Mouse (Mus musculus) CD4-positive, CD25-positive, alpha-beta regulatory T cell, adult 4 months (primary cell): ENCODE data around the gene Foxa1. TPM values are rescaled to one million over a fixed set of nuclear protein-coding genes. Genes with fewer than 3 reads are reported as not detected.

Source experiments
- ATAC-seq: one replicate; pipeline ENCODE4 v1.8.0; 2017
- polyA plus RNA-seq, 2 experiments: library from polyadenylated mRNA; unstranded; fragments of 100-300 nt; shearing (Covaris generic); gene quantifications; one replicate each; pipeline ENCODE4 v1.2.1; 2017

The Foxa1 gene
- polyA plus RNA-seq: not detected

DNA sequence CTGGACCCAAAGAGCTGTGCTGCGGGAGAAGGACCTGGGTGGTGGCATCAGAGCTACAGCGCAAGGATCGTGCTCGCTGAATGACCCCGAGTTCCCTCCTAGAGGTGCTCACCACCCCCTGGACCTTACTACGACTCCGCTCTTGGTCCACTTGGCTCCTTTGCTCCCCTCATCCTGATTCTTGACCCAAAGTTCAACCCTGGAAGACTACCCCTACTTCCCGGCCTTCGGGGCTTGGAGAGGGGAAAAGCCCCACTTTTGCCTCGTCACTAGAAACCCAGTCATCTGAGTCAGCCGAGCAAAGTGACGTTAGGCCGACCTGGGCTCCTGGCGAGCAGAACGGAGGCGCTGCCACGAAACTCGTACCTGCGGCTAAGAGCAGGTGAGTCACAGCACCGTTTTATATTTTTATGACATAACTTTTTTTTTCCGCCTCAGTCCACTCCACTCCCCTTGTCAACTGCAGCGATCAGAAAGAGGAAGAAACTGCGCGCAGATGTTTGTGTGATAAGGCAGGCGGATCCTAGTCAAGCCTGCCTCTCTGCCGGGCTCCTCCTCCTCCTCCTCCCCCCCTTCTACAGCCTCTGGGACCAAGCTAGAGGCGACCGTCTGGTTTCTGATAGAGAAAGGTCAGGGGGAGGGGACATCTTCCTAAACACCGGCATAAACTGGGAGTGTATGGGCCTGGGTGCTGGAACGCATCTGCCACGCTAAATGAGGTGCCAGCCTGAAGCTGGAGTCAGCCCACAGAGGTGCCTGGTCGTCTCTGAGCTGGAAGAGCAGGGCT, at the start of gene Foxa1:
Foxa1 (minus strand) TSS at position 502 of the 787 bp plus-strand sequence.
- peak; percentile 50 for ATAC-seq

GRCm38 (mm10) chr12:57575931-57576628, 29.4 kb upstream of the Foxa1 start:
- no peak for ATAC-seq

- ATAC-seq: no peak
These were observed 25.7 kb upstream of the Foxa1 start for GRCm38 (mm10) chr12:57572415-57572814.

DNA sequence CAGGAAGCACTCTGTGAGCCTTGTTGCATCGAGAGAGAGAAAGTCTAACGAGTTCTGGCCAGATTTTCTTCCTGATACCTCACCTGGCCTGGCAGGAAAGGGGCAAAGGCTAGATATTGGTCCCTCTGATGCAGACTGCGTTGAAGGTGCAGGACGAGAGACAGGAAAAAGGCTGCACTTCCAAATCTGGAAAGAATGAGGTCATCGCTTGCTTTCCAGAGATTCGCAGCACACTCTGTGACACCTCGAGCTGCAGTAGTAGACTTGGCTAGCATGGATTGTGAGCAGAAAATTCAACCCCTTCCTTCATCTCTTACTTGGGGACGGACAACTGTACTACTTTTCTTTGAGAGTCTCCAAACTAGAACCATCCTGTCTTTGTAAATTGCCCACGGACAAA, 25.1 kb upstream of the Foxa1 start:
- ATAC-seq: no peak

GRCm38 (mm10) chr12:57563909-57564308, 17.2 kb upstream of the Foxa1 start, which contains the start of gene Ttc6:
Gene Ttc6, plus strand, starts transcription at chr12:57564113.
- no peak for ATAC-seq

GRCm38 (mm10) chr12:57554091-57554490, 7.4 kb upstream of the Foxa1 start:
- no peak for ATAC-seq

DNA sequence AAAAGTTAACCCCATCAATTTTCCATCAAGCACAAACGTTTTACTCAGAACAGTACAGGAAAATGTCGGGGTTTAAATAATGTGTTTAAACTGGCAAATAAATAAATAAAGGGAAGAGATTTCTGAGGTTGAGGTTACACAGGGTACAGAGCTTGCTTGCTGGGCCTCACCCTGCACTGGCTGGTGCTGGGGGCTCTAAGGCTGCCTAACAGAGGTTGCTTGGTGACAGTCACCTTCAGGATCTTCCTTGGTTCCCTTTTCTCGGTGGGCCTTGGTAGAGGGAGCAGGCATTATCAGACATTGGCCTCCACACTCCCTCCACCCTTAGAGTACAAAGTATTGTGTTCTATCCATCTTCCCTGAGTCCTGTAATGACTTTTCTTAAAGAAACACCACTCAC, 5.6 kb upstream of the Foxa1 start:
- ATAC-seq: no peak

GRCm38 (mm10) chr12:57550881-57551280, 4.2 kb upstream of the Foxa1 start:
- ATAC-seq: no peak

GRCm38 (mm10) chr12:57550181-57550808, 3.6 kb upstream of the Foxa1 start:
- no peak for ATAC-seq

GRCm38 (mm10) chr12:57549667-57550160, 3.0 kb upstream of the Foxa1 start:
- ATAC-seq: no peak

DNA sequence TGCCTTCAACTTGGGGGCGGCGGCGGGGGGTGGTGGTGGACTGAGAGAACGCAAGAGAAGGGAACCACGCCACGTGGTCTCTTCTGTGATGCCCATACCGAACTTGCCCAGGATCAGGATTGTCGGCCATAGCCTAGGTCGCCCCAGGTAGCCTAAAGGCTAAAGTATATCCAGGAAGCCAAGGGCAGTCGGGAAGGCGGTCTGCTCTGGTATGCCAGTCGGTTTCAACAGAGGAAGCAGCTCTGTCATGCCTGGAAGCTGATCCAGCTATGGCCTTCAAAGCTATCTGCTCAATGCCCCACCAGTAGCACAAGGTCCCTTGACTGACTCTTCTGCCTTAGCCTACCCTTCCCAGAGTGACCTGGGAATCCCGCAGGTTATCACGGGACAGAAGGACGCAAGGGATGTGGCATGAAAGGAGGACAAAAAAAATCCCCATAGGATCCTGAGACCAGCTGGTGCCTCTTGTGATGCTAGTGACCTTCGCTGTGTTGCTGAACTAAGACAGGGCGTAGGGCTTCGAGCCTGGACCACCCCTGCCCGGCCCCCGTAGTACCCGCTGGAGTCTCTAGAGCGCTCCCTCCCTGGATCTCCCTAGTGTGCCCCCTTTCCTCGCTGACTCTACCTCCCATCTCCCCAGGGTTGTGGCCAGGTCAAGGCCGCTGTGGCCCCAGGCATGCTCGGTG, 2.4 kb upstream of the Foxa1 start:
- ATAC-seq: no peak

DNA sequence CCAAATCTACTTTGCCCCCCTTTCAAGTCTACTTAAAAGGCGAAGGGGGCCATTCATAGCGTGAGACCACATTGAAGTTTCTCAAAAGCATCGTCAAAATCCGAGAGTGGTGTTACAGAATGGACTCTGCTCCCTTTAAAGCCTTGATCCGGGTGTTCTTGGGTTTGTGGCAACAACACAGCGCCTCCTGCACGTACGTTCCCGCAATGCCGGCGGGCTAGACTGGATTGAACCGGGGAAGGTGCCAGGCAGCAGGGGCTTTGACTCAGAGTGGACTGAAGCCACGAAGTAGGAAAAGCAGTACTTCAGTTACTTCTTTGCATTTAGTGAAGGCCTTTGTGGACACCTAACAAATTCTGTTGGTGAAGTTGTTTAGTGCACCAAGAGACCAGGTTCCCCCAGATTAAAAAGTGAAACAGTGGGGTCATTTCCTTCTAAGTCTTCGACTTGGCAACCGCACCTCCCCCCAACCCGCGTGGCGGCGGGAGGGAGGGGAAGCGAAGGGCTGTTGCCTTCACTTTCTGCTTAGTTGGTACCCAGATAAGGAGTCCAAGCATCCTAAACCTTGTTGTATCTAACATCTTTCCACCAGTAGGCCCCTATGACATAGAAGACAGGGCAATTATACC, 1.8 kb upstream of the Foxa1 start:
- ATAC-seq: no peak

- no peak for ATAC-seq
These were observed 1.2 kb upstream of the Foxa1 start for GRCm38 (mm10) chr12:57547890-57548289.

- peak; percentile 22 for ATAC-seq
These were observed 1.1 kb downstream of the Foxa1 start for GRCm38 (mm10) chr12:57545371-57546241.

GRCm38 (mm10) chr12:57544641-57545370, 1.9 kb downstream of the Foxa1 start:
- ATAC-seq: no peak

GRCm38 (mm10) chr12:57543627-57543991, 3.1 kb downstream of the Foxa1 start:
- no peak for ATAC-seq

- no peak for ATAC-seq
These were observed 3.7 kb downstream of the Foxa1 start for GRCm38 (mm10) chr12:57542746-57543626.

- ATAC-seq: no peak
These were observed 4.6 kb downstream of the Foxa1 start for GRCm38 (mm10) chr12:57541931-57542745.

DNA sequence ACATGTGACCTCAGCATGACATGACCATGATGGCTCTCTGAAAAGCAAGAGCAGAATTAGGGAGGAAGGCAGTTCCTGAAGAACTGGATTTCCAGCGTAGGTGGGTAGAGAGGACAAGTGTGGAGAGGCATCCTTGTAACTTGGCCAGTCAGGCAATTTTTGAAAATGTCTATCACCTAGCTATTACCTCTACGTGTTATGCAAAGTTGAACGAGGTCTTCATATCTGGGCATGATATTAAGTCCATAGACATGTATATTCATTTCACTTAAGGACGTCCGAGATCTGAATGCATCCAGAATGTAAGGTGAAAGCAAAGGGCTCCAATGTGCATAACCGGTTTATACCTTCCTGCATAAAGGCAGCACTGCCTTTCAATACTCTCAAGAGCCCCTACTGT, 5.6 kb downstream of the Foxa1 start:
- ATAC-seq: no peak
